Mouse (Mus musculus): ENCODE results near the gene Ift140. TPM values are rescaled to one million over a fixed set of nuclear protein-coding genes. Genes with fewer than 3 reads are reported as not detected.

The Ift140 gene
- 20.0 TPM for polyA plus RNA-seq (2014; fragmentation: Illumina TruSeq; extraction: RNeasy Lipid Tissue Mini Kit (QIAGEN cat#74804))

GRCm38 (mm10) chr17:25015655-25016291 lies at the start of gene Ift140, which contains the start of gene Cramp1l:
TSS of gene Ift140 (plus strand) at chr17:25016085.
TSS of gene Cramp1l (minus strand) at chr17:25015788.

GRCm38 (mm10) chr17:25083444-25083931 lies 67.6 kb downstream of the Ift140 start, which contains the start of gene Tmem204:
TSS of gene Tmem204 (minus strand) at chr17:25083591.

GRCm38 (mm10) chr17:25115664-25116432 lies 100.0 kb downstream of the Ift140 start, which contains the start of gene Telo2:
TSS of gene Telo2 (minus strand) at chr17:25115967.

GRCm38 (mm10) chr17:25120406-25120805 lies 104.5 kb downstream of the Ift140 start, which contains the start of gene Ptx4:
TSS of gene Ptx4 (plus strand) at chr17:25120760.

GRCm38 (mm10) chr17:25133275-25133698 lies 117.4 kb downstream of the Ift140 start, which contains the start of gene Clcn7:
TSS of gene Clcn7 (plus strand) at chr17:25133391.

Other genes starting within 250 kb of the Ift140 start
- 0.74 TPM for gene Meiob, start 211.8 kb upstream of the Ift140 start, polyA plus RNA-seq (2014; fragmentation: Illumina TruSeq; extraction: RNeasy Lipid Tissue Mini Kit (QIAGEN cat#74804))
- gene Hagh, start 175.9 kb upstream of the Ift140 start, polyA plus RNA-seq (2014; fragmentation: Illumina TruSeq; extraction: RNeasy Lipid Tissue Mini Kit (QIAGEN cat#74804)): 2.5 TPM
- gene Fahd1, start 165.7 kb upstream of the Ift140 start, polyA plus RNA-seq (2014; fragmentation: Illumina TruSeq; extraction: RNeasy Lipid Tissue Mini Kit (QIAGEN cat#74804)): 54.8 TPM
- not detected for gene Igfals, start 150.1 kb upstream of the Ift140 start, polyA plus RNA-seq (2014; fragmentation: Illumina TruSeq; extraction: RNeasy Lipid Tissue Mini Kit (QIAGEN cat#74804))
- gene Nubp2, start 129.7 kb upstream of the Ift140 start, polyA plus RNA-seq (2014; fragmentation: Illumina TruSeq; extraction: RNeasy Lipid Tissue Mini Kit (QIAGEN cat#74804)): 2.1 TPM
- not detected for gene Spsb3, start 129.4 kb upstream of the Ift140 start, polyA plus RNA-seq (2014; fragmentation: Illumina TruSeq; extraction: RNeasy Lipid Tissue Mini Kit (QIAGEN cat#74804))
- gene Eme2, start 121.0 kb upstream of the Ift140 start, polyA plus RNA-seq (2014; fragmentation: Illumina TruSeq; extraction: RNeasy Lipid Tissue Mini Kit (QIAGEN cat#74804)): 1.4 TPM
- gene Mrps34, start 121.0 kb upstream of the Ift140 start, polyA plus RNA-seq (2014; fragmentation: Illumina TruSeq; extraction: RNeasy Lipid Tissue Mini Kit (QIAGEN cat#74804)): 0.94 TPM
- gene Nme3, start 119.6 kb upstream of the Ift140 start, polyA plus RNA-seq (2014; fragmentation: Illumina TruSeq; extraction: RNeasy Lipid Tissue Mini Kit (QIAGEN cat#74804)): 1.0 TPM
- gene Mapk8ip3, start 79.1 kb upstream of the Ift140 start, polyA plus RNA-seq (2014; fragmentation: Illumina TruSeq; extraction: RNeasy Lipid Tissue Mini Kit (QIAGEN cat#74804)): 4.4 TPM
- gene Jpt2, start 55.4 kb upstream of the Ift140 start, polyA plus RNA-seq (2014; fragmentation: Illumina TruSeq; extraction: RNeasy Lipid Tissue Mini Kit (QIAGEN cat#74804)): 90.6 TPM
- gene Cramp1l, start 297 bp upstream of the Ift140 start, polyA plus RNA-seq (2014; fragmentation: Illumina TruSeq; extraction: RNeasy Lipid Tissue Mini Kit (QIAGEN cat#74804)): 8.0 TPM
- gene Tmem204, start 67.5 kb downstream of the Ift140 start, polyA plus RNA-seq (2014; fragmentation: Illumina TruSeq; extraction: RNeasy Lipid Tissue Mini Kit (QIAGEN cat#74804)): 8.2 TPM
- 1.1 TPM for gene Telo2, start 99.9 kb downstream of the Ift140 start, polyA plus RNA-seq (2014; fragmentation: Illumina TruSeq; extraction: RNeasy Lipid Tissue Mini Kit (QIAGEN cat#74804))
- not detected for gene Ptx4, start 104.7 kb downstream of the Ift140 start, polyA plus RNA-seq (2014; fragmentation: Illumina TruSeq; extraction: RNeasy Lipid Tissue Mini Kit (QIAGEN cat#74804))
- 3.7 TPM for gene Clcn7, start 117.3 kb downstream of the Ift140 start, polyA plus RNA-seq (2014; fragmentation: Illumina TruSeq; extraction: RNeasy Lipid Tissue Mini Kit (QIAGEN cat#74804))
- gene Ccdc154, start 146.4 kb downstream of the Ift140 start, polyA plus RNA-seq (2014; fragmentation: Illumina TruSeq; extraction: RNeasy Lipid Tissue Mini Kit (QIAGEN cat#74804)): not detected
- gene Gm38655, start 159.4 kb downstream of the Ift140 start, polyA plus RNA-seq (2014; fragmentation: Illumina TruSeq; extraction: RNeasy Lipid Tissue Mini Kit (QIAGEN cat#74804)): not detected
- gene BC003965, start 168.5 kb downstream of the Ift140 start, polyA plus RNA-seq (2014; fragmentation: Illumina TruSeq; extraction: RNeasy Lipid Tissue Mini Kit (QIAGEN cat#74804)): 19.2 TPM
- gene Unkl, start 172.3 kb downstream of the Ift140 start, polyA plus RNA-seq (2014; fragmentation: Illumina TruSeq; extraction: RNeasy Lipid Tissue Mini Kit (QIAGEN cat#74804)): 22.2 TPM
- 8.4 TPM for gene Gnptg, start 224.0 kb downstream of the Ift140 start, polyA plus RNA-seq (2014; fragmentation: Illumina TruSeq; extraction: RNeasy Lipid Tissue Mini Kit (QIAGEN cat#74804))
- gene Tsr3, start 224.1 kb downstream of the Ift140 start, polyA plus RNA-seq (2014; fragmentation: Illumina TruSeq; extraction: RNeasy Lipid Tissue Mini Kit (QIAGEN cat#74804)): 4.8 TPM
- gene Baiap3, start 240.3 kb downstream of the Ift140 start, polyA plus RNA-seq (2014; fragmentation: Illumina TruSeq; extraction: RNeasy Lipid Tissue Mini Kit (QIAGEN cat#74804)): not detected

Measured in ovary, adult 10 weeks (tissue).